Mouse (Mus musculus): ENCODE results near the gene Pigw. TPM values are rescaled to one million over a fixed set of nuclear protein-coding genes. Genes with fewer than 3 reads are reported as not detected.

Gene Pigw
- total RNA-seq, 2 experiments from 2014 or later, result 8.8 to 9.4 TPM

- DNase-seq (ENCODE audit: low spot score in 2 of 2), result no peak
These were observed 52.6 kb downstream of the Pigw start for GRCm38 (mm10) chr11:84827492-84827891.

Small RNA genes lying within 50 kb of the gene (microRNA-seq; reads per million reads assigned to microRNA genes)
- 0 reads per million in 2 experiments for gene Gm23564

Other genes starting within 250 kb of the Pigw start
- gene Mrm1, start 60.8 kb downstream of the Pigw start, total RNA-seq (2021), result 10 to 100 TPM; 14.3 to 19.4 TPM
- gene Dhrs11, start 51.3 kb downstream of the Pigw start, total RNA-seq (2021), result 1 to 10 TPM; 4.9 to 6.6 TPM
- gene Ggnbp2, start 9.5 kb downstream of the Pigw start, total RNA-seq (2021), result 10 to 100 TPM; 89.3 to 92.2 TPM
- 10 to 100 TPM; 12.0 to 14.0 TPM for gene Myo19, start 137 bp downstream of the Pigw start, total RNA-seq (2021)
- gene Znhit3, start 36.1 kb upstream of the Pigw start, total RNA-seq (2021), result 10 to 100 TPM; 27.9 to 31.2 TPM
- 10 to 100 TPM; 56.8 to 63.0 TPM for gene Car4, start 77.5 kb upstream of the Pigw start, total RNA-seq (2021)